Mouse (Mus musculus) limb, embryonic 12.5 days (tissue): ENCODE data around the gene Ttll5. TPM values are rescaled to one million over a fixed set of nuclear protein-coding genes. Genes with fewer than 3 reads are reported as not detected.

Source experiments
- ATAC-seq: fragments of 200-750 bp; cut with Nextera tagmentation; 2 replicates; pipeline ENCODE4 v1.8.0; 2017; ENCODE audit warnings: low read depth, moderate TSS enrichment; ENCODE audit not compliant: insufficient number of reproducible peaks, insufficient read depth, low FRiP score, low TSS enrichment
- H3K27ac ChIP-seq: fragments of 300-500 bp; sonication (generic); 2 replicates; pipeline ENCODE4 v1.5.1; 2016; ENCODE audit warnings: mild to moderate bottlenecking, moderate library complexity
- H3K27me3 ChIP-seq: fragments of 300-500 bp; sonication (generic); 2 replicates; pipeline ENCODE4 v1.6.1; 2016; ENCODE audit warnings: mild to moderate bottlenecking, moderate library complexity
- H3K36me3 ChIP-seq: fragments of 300-500 bp; sonication (generic); 2 replicates; pipeline ENCODE4 v1.6.1; 2016; ENCODE audit warnings: mild to moderate bottlenecking, moderate library complexity
- H3K4me1 ChIP-seq: fragments of 300-500 bp; sonication (generic); replicated peaks from 2 replicates; pipeline ENCODE4 v1.6.1; 2016
- H3K4me2 ChIP-seq: fragments of 300-500 bp; sonication (generic); 2 replicates; pipeline ENCODE4 v1.6.1; 2016; ENCODE audit warnings: mild to moderate bottlenecking, moderate library complexity
- H3K4me3 ChIP-seq: fragments of 300-500 bp; sonication (generic); replicated peaks from 2 replicates; pipeline ENCODE4 v1.5.1; 2016; ENCODE audit warnings: mild to moderate bottlenecking
- H3K9ac ChIP-seq: fragments of 300-500 bp; sonication (generic); replicated peaks from 2 replicates; pipeline ENCODE4 v1.6.1; 2016; ENCODE audit warnings: mild to moderate bottlenecking, moderate library complexity
- H3K9me3 ChIP-seq: fragments of 300-500 bp; sonication (generic); 2 replicates; pipeline ENCODE4 v1.6.1; 2016; ENCODE audit warnings: mild to moderate bottlenecking, moderate library complexity
- WGBS: fragments of 180-500 bp; shearing (Covaris S2); methylation state at CpG from one replicate; pipeline ENCODE4 v1.1.7; 2016; 5-methylcytosine and 5-hydroxymethylcytosine counted together
- polyA plus RNA-seq: library from polyadenylated mRNA; unstranded; fragments of >200 nt; fragmentation: Nextera tagmentation; extraction: Ambion mirVana; gene quantifications from 2 replicates; pipeline ENCODE4 v1.2.1, GENCODE M21; 2016

Gene Ttll5
- polyA plus RNA-seq, 1 experiment from 2014 or later, result 14.7 TPM

- Histone ChIP-seq H3K27me3 (no peaks in the 10 kb centered on the region), H3K4me2 (no peak overlapping the region), H3K4me1 (peaks cover 14% of the 10 kb centered on the region), H3K9me3 (no peaks in the 10 kb centered on the region), H3K27ac (no peak overlapping the region), H3K4me3 (no peak overlapping the region), H3K36me3 (peaks cover 3% of the 10 kb centered on the region; the same call in 1 of the 2 replicates), H3K9ac (no peak overlapping the region)
- no peak for ATAC-seq
- WGBS, result 89% methylated on average over 11 of the region's 11 CpGs
These were observed 273.3 kb downstream of the Ttll5 start for GRCm38 (mm10) chr12:86097781-86098180.

DNA sequence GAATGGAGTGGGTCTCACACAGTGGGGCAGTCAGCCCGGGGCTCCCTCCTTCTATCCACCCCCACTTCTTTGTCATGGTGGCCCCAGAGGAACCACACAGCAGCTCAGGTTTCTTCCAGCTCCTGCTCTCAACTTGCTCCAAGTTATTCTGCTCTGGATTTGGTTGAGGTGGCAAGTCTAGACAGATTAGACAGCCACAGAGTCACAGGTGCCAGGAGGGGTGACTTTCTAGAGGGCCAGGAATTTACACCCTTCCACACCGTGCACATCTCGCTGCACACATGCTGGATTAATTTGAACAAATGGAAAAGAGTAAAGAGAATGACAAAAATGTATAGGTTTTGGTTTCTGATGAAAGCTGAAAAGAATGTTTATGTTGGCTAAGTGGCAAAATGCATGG lies 276.3 kb downstream of the Ttll5 start:
- Histone ChIP-seq H3K4me2 (no peak overlapping the region), H3K4me1 (peaks cover 20% of the 10 kb centered on the region), H3K27ac (no peak overlapping the region), H3K4me3 (no peak overlapping the region), H3K27me3 (no peaks in the 10 kb centered on the region), H3K36me3 (peaks cover 3% of the 10 kb centered on the region; the same call in 1 of the 2 replicates), H3K9ac (no peak overlapping the region), H3K9me3 (no peaks in the 10 kb centered on the region)
- 71% methylated on average over 3 of the region's 3 CpGs for WGBS
- ATAC-seq, result 0 out of 2 replicates have a peak, but pooled peaks have one; percentile 18

- Histone ChIP-seq H3K27me3 (no peaks in the 10 kb centered on the region), H3K4me3 (no peak overlapping the region), H3K9me3 (no peaks in the 10 kb centered on the region), H3K4me2 (no peak overlapping the region), H3K4me1 (peaks cover 20% of the 10 kb centered on the region), H3K36me3 (no peaks in the 10 kb centered on the region), H3K27ac (peak overlapping the region; percentile 64; the same call in 1 of the 2 replicates), H3K9ac (no peak overlapping the region)
- ATAC-seq, result no peak
- WGBS, result 75% methylated on average over 8 of the region's 8 CpGs
These were observed 278.2 kb downstream of the Ttll5 start for GRCm38 (mm10) chr12:86102686-86103085.

DNA sequence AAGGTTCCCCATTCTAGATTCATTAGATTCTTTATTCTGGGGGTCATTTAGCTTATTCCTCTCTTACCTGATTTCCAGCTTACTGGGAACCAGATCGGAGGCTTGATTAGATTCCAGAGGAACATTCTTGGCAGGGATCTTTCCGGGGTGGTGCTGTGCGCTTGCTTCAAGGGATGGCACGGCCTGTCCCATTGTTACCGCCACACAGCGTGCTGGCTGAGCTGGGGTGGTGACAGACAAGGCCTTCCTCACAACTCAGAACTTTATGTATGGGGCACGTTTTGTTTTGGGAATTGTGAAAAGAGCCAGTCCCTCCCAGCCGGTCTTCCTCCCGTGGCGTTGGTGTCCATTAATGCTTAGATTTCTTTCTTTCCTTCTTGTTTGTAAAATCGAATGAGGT lies 278.9 kb downstream of the Ttll5 start:
- no peak for ATAC-seq
- H3K9me3 ChIP-seq, result no peaks in the 10 kb centered on the region
- peaks cover 20% of the 10 kb centered on the region for H3K4me1 ChIP-seq
- no peak overlapping the region for H3K4me3 ChIP-seq
- H3K9ac ChIP-seq, result no peak overlapping the region
- WGBS, result 85% methylated on average over 11 of the region's 11 CpGs
- no peak overlapping the region for H3K27ac ChIP-seq
- no peak overlapping the region for H3K4me2 ChIP-seq
- H3K36me3 ChIP-seq, result no peaks in the 10 kb centered on the region
- no peaks in the 10 kb centered on the region for H3K27me3 ChIP-seq

GRCm38 (mm10) chr12:86103852-86104251 lies 279.4 kb downstream of the Ttll5 start:
- no peaks in the 10 kb centered on the region for H3K36me3 ChIP-seq
- 69% methylated on average over 8 of the region's 8 CpGs for WGBS
- no peak overlapping the region for H3K4me2 ChIP-seq
- no peak overlapping the region for H3K4me3 ChIP-seq
- no peaks in the 10 kb centered on the region for H3K9me3 ChIP-seq
- ATAC-seq, result no peak
- H3K27ac ChIP-seq, result no peak overlapping the region
- no peaks in the 10 kb centered on the region for H3K27me3 ChIP-seq
- no peak overlapping the region for H3K9ac ChIP-seq
- peaks cover 20% of the 10 kb centered on the region for H3K4me1 ChIP-seq

- no peaks in the 10 kb centered on the region for H3K27me3 ChIP-seq
- ATAC-seq, result no peak
- WGBS, result 79% methylated on average over 11 of the region's 11 CpGs
- H3K36me3 ChIP-seq, result no peaks in the 10 kb centered on the region
- H3K9ac ChIP-seq, result no peak overlapping the region
- peaks cover 20% of the 10 kb centered on the region for H3K4me1 ChIP-seq
- H3K4me2 ChIP-seq, result no peak overlapping the region
- H3K9me3 ChIP-seq, result no peaks in the 10 kb centered on the region
- no peak overlapping the region for H3K4me3 ChIP-seq
- no peak overlapping the region for H3K27ac ChIP-seq
These were observed 279.8 kb downstream of the Ttll5 start for GRCm38 (mm10) chr12:86104297-86104696.

- Histone ChIP-seq H3K4me3 (no peak overlapping the region), H3K9ac (no peak overlapping the region), H3K27ac (no peak overlapping the region), H3K9me3 (no peaks in the 10 kb centered on the region), H3K27me3 (no peaks in the 10 kb centered on the region), H3K4me1 (peaks cover 19% of the 10 kb centered on the region), H3K36me3 (no peaks in the 10 kb centered on the region), H3K4me2 (no peak overlapping the region)
- no peak for ATAC-seq
- WGBS, result 85% methylated on average over 9 of the region's 10 CpGs
These were observed 281.1 kb downstream of the Ttll5 start for GRCm38 (mm10) chr12:86105546-86105945.

- no peak for ATAC-seq
- Histone ChIP-seq H3K4me3 (no peak overlapping the region), H3K9ac (no peak overlapping the region), H3K9me3 (no peaks in the 10 kb centered on the region), H3K4me2 (no peak overlapping the region), H3K36me3 (no peaks in the 10 kb centered on the region), H3K4me1 (peaks cover 14% of the 10 kb centered on the region), H3K27me3 (no peaks in the 10 kb centered on the region), H3K27ac (no peak overlapping the region)
- 92% methylated on average over 9 of the region's 9 CpGs for WGBS
These were observed 281.6 kb downstream of the Ttll5 start for GRCm38 (mm10) chr12:86106086-86106485.

DNA sequence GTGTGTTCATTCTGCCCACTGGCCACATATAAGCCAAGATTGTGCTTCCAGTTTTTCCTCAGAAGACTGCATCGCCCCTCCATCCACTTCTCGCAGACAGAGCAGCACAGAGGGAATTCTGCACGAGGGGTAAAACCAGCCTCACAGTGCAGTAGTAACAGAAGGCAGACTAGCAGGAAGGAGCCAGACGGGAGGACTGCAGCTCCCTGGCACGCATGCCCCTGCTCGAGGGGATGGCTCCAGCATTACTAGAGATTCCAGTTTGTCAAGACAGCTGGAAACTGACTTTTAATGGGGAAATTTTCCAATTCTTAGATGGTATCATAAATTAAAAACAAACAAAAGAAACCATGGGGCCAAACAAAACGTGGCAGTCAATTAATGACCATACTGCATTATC lies 283.2 kb downstream of the Ttll5 start:
- H3K27ac ChIP-seq, result no peak overlapping the region

DNA sequence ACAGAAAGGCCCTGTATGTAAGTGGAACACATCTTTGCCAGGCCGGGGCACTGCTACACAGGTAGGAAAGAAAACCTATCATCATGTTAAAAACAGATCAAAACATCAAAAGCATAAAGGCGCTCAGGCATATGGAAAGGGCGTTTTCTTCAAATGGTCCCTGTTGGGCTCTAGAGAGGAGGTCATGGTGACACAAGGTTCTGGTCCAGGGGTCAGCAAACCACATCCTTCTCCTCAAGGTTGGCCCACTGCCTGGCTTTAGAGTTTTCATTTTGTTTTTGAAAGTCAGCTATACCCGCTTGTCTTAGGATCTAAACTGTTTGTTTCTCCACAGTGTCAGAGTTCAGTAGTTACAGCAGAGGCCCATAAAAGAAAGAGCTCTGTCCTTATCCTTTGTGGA lies 285.1 kb downstream of the Ttll5 start:
- H3K4me3 ChIP-seq, result no peak overlapping the region
- H3K4me1 ChIP-seq, result no peaks in the 10 kb centered on the region
- no peaks in the 10 kb centered on the region for H3K9me3 ChIP-seq
- ATAC-seq, result no peak
- no peak overlapping the region for H3K4me2 ChIP-seq
- no peaks in the 10 kb centered on the region for H3K27me3 ChIP-seq
- H3K9ac ChIP-seq, result no peak overlapping the region
- peaks cover 7% of the 10 kb centered on the region; the same call in 1 of the 2 replicates for H3K36me3 ChIP-seq
- no peak overlapping the region for H3K27ac ChIP-seq
- WGBS, result 86% methylated on average over 4 of the region's 4 CpGs

More for the DNA sequence above, 283.2 kb downstream of the Ttll5 start:
- Histone ChIP-seq H3K9ac (no peak overlapping the region), H3K4me1 (peaks cover 7% of the 10 kb centered on the region), H3K9me3 (no peaks in the 10 kb centered on the region), H3K4me2 (no peak overlapping the region), H3K4me3 (no peak overlapping the region), H3K27me3 (no peaks in the 10 kb centered on the region), H3K36me3 (peaks cover 5% of the 10 kb centered on the region; the same call in 1 of the 2 replicates)
- WGBS, result 74% methylated on average over 7 of the region's 7 CpGs
- no peak for ATAC-seq

DNA sequence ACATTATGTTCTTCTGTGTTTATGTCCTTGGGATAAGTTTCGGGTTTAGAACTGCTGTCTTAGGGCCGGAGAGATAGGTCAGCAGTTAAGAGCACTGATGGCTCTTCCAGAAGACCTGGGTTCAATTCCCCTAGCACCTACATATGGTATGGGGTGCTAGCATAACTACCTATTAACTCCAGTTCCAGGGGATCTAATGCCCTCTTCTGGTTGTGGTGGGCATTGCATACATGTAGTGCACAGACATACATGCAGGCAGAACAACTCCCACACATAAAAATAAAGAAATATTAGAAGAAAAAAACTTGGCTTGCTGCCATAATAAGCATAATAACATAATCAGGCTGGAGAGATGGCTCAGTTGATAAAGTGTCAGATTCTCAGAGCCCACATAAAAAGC lies 286.2 kb downstream of the Ttll5 start:
- no peak for ATAC-seq
- 94% methylated on average over 2 of the region's 2 CpGs for WGBS
- no peaks in the 10 kb centered on the region for H3K9me3 ChIP-seq
- no peak overlapping the region for H3K4me2 ChIP-seq
- no peak overlapping the region for H3K9ac ChIP-seq
- H3K4me1 ChIP-seq, result no peaks in the 10 kb centered on the region; the same call in 1 of the 2 replicates
- no peaks in the 10 kb centered on the region for H3K27me3 ChIP-seq
- no peak overlapping the region for H3K4me3 ChIP-seq
- H3K27ac ChIP-seq, result no peak overlapping the region
- peaks cover 7% of the 10 kb centered on the region; the same call in 1 of the 2 replicates for H3K36me3 ChIP-seq
